Mouse (Mus musculus) E14TG2a.4 (cell line): Measurements from ENCODE around the gene Spcs2.

ENCODE experiments used
- CTCF ChIP-seq: conservative IDR thresholded peaks from 2 replicates; pipeline ENCODE4 v1.5.1; 2014; ENCODE audit warnings: low read length
- NANOG ChIP-seq: IDR thresholded peaks from 2 replicates; pipeline ENCODE4 v1.6.1; 2014; ENCODE audit warnings: borderline replicate concordance, low read length, mixed read lengths

GRCm38 (mm10) chr7:99889175-99889880 is 26.1 kb upstream of the Spcs2 start:
- TF ChIP-seq CTCF, result no peak
- TF ChIP-seq NANOG, result no peak
